Mouse (Mus musculus): ENCODE measurements around the gene Zbtb16. TPM values are rescaled to one million over a fixed set of nuclear protein-coding genes. Genes with fewer than 3 reads are reported as not detected.

Gene Zbtb16
- total and polyA plus RNA-seq, 3 experiments = 15.7 to 150 (median 149) TPM

DNA sequence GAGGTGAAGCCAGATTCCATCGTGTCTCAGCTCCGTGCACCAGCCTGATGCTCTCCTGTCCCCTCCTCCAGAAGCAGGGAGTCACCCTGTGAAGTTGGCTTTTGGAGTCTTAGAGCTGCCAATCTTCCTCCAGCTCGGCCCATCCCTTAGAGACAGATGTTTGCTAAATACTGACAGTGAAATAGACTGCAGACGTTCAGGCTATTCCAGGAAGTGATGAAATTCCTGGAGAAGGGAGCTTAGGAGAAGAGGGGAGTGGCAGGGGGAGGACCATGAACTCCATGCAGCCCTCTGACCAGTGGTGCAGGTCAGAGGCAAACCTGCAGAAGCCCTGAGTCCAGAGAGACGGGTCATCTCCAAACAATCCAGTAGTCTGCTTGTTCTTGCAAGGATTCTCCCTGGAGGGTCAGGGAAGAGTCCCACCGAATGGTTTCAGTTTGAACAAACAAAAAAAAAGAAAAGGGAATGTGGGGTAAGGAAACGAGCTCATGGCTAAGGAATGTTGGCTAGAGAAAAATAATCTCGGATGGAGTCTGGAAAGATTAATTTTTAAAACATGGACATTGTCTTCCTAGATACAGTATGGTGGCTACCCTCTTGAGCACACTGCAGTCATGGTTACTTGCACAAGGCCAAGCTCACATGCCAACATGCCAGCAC lies 231.0 kb downstream of the Zbtb16 start, which contains the start of gene Nnmt:
TSS of gene Nnmt (minus strand) at position 215 of the 660 bp plus-strand sequence.
- intact Hi-C loops (cut with DNase I) = no loop called here
- no peaks in the 10 kb centered on the region for H3K27me3 ChIP-seq (ENCODE audit: control insufficient read depth, insufficient read depth, low read length)
- peak within 1 kb of the TSS; percentile 31 for H3K4me3 ChIP-seq
- no peaks in the 10 kb centered on the region for H3K79me2 ChIP-seq (replicated peaks; ENCODE audit: control insufficient read depth, insufficient read depth, low read length)
- peaks cover 5% of the 10 kb centered on the region for H3K4me1 ChIP-seq (ENCODE audit: control insufficient read depth, insufficient read depth, low read length)
- TF ChIP-seq POLR2A (IDR thresholded peaks at IDR 0.05; ENCODE audit: insufficient read depth, low read depth, low read length) = peak; percentile 43; the same call in 1 of the 2 replicates
- TF ChIP-seq EP300 (IDR thresholded peaks at IDR 0.05; ENCODE audit: insufficient read depth, low read depth, low read length) = no peak
- no peak for TF ChIP-seq CTCF (IDR thresholded peaks at IDR 0.05)
- peak within 1 kb of the TSS; percentile 40; the same call in 1 of the 2 replicates for H3K9ac ChIP-seq (ENCODE audit: low read depth, low read length)
- peak within 1 kb of the TSS; percentile 45 for H3K27ac ChIP-seq
- WGBS = 20% methylated on average over 8 of the region's 8 CpGs
- DNase-seq = peak; percentile 66 to 70
- no peaks in the 10 kb centered on the region; the same call in 1 of the 2 replicates for H3K36me3 ChIP-seq (ENCODE audit: control insufficient read depth, insufficient read depth, low read length)

Other genes starting within 250 kb of the Zbtb16 start
- gene Nnmt, start 231.1 kb downstream of the Zbtb16 start, total RNA-seq (2021) = 1 to 10 TPM; 4.1 to 4.3 TPM
- gene Nnmt, start 231.1 kb downstream of the Zbtb16 start, polyA plus RNA-seq (2012; rRNA removed) = 3.3 and 3.4 TPM in 2 replicates
- under 1 TPM in 1 of 2 experiments, not detected in 1; 0.25 TPM for gene Htr3a, start 74.9 kb upstream of the Zbtb16 start, total RNA-seq (2021)
- gene Htr3a, start 74.9 kb upstream of the Zbtb16 start, polyA plus RNA-seq (2012; rRNA removed) = 1.6 and 1.8 TPM in 2 replicates
- not detected for gene Htr3b, start 128.8 kb upstream of the Zbtb16 start, total RNA-seq (2021)
- gene Htr3b, start 128.8 kb upstream of the Zbtb16 start, polyA plus RNA-seq (2012; rRNA removed) = 0.06 TPM in 2 replicates
- gene Usp28, start 149.2 kb upstream of the Zbtb16 start, total RNA-seq (2021) = 100 to 1,000 TPM; 113 to 130 TPM
- 72.8 and 144 TPM in 2 replicates for gene Usp28, start 149.2 kb upstream of the Zbtb16 start, polyA plus RNA-seq (2012; rRNA removed)
- gene Zw10, start 219.4 kb upstream of the Zbtb16 start, total RNA-seq (2021) = 10 to 100 TPM; 11.1 to 12.4 TPM
- 7.1 and 15.2 TPM in 2 replicates for gene Zw10, start 219.4 kb upstream of the Zbtb16 start, polyA plus RNA-seq (2012; rRNA removed)
- under 1 TPM in 1 of 2 experiments, not detected in 1; 0.13 TPM for gene Tmprss5, start 245.0 kb upstream of the Zbtb16 start, total RNA-seq (2021)
- gene Tmprss5, start 245.0 kb upstream of the Zbtb16 start, polyA plus RNA-seq (2012; rRNA removed) = 0.88 and 1.5 TPM in 2 replicates